Mouse (Mus musculus) v-Abl transformed pro-B cells (cell line): Measurements from ENCODE around the gene Cacna2d2.

Experiments
- in situ Hi-C, 2 experiments: fragments of 400-800 bp; cut with MboI; formaldehyde crosslinking; loops; one replicate each; pipeline ENCODE4 v1.15.1; 2025; ENCODE audit not compliant: unreplicated experiment in 2 of 2

Gene Cacna2d2

GRCm38 (mm10) chr9:107486507-107487225 is 87.3 kb downstream of the Cacna2d2 start:
- in situ Hi-C loops, result loop anchor here in 1 of 2 experiments (25.0 kb wide), 1 partner anchor 824 kb away; the partner anchor contains the start of gene Grm2

- in situ Hi-C loops, result loop anchor here in 1 of 2 experiments (25.0 kb wide), 1 partner anchor 828 kb away; the partner anchor contains the start of gene Grm2
Observed at GRCm38 (mm10) chr9:107490146-107490545, 90.7 kb downstream of the Cacna2d2 start.

GRCm38 (mm10) chr9:107490625-107491024 is 91.2 kb downstream of the Cacna2d2 start:
- in situ Hi-C loops, result loop anchor here in 1 of 2 experiments (25.0 kb wide), 1 partner anchor 828 kb away; the partner anchor contains the start of gene Grm2

- in situ Hi-C loops, result loop anchor here in 1 of 2 experiments (25.0 kb wide), 1 partner anchor 831 kb away; the partner anchor contains the start of gene Grm2
Observed at GRCm38 (mm10) chr9:107493511-107493910, 94.1 kb downstream of the Cacna2d2 start.

GRCm38 (mm10) chr9:107494238-107494637 is 94.8 kb downstream of the Cacna2d2 start:
- in situ Hi-C loops, result loop anchor here in 1 of 2 experiments (25.0 kb wide), 1 partner anchor 832 kb away; the partner anchor contains the start of gene Grm2

GRCm38 (mm10) chr9:107496359-107496758 is 96.9 kb downstream of the Cacna2d2 start:
- in situ Hi-C loops, result loop anchor here in 1 of 2 experiments (25.0 kb wide), 1 partner anchor 834 kb away; the partner anchor contains the start of gene Grm2

- in situ Hi-C loops, result loop anchor here (25.0 kb wide), 1 partner anchor 263 kb away; the partner anchor contains the start of gene Dock3 (in 2 of the 2)
Observed at GRCm38 (mm10) chr9:107500708-107501286, 101.4 kb downstream of the Cacna2d2 start.

- in situ Hi-C loops, result loop anchor here (25.0 kb wide), 1 partner anchor 265 kb away; the partner anchor contains the start of gene Dock3 (in 2 of the 2)
Observed at GRCm38 (mm10) chr9:107502131-107502846, 102.9 kb downstream of the Cacna2d2 start.

GRCm38 (mm10) chr9:107504662-107505537 is 105.5 kb downstream of the Cacna2d2 start:
- in situ Hi-C loops, result loop anchor here (25.0 kb wide), 1 partner anchor 268 kb away; the partner anchor contains the start of gene Dock3 (in 2 of the 2)

GRCm38 (mm10) chr9:107508266-107508665 is 108.9 kb downstream of the Cacna2d2 start:
- in situ Hi-C loops, result loop anchor here (25.0 kb wide), 1 partner anchor 271 kb away; the partner anchor contains the start of gene Dock3 (in 2 of the 2)

GRCm38 (mm10) chr9:107510384-107511100 is 111.1 kb downstream of the Cacna2d2 start:
- in situ Hi-C loops, result loop anchor here (5.0 to 25.0 kb wide), 5 partner anchors 143 to 608 kb away; partner anchors contain the start of gene Dock3 (in 2 of the 2)

- in situ Hi-C loops, result loop anchor here (5.0 to 25.0 kb wide), 5 partner anchors 144 to 609 kb away; partner anchors contain the start of gene Dock3 (in 2 of the 2)
Observed at GRCm38 (mm10) chr9:107511436-107511835, 112.0 kb downstream of the Cacna2d2 start.

GRCm38 (mm10) chr9:107512326-107512725 is 112.9 kb downstream of the Cacna2d2 start:
- in situ Hi-C loops, result loop anchor here (5.0 to 25.0 kb wide), 5 partner anchors 145 to 610 kb away; partner anchors contain the start of gene Dock3 (in 2 of the 2)

- in situ Hi-C loops, result loop anchor here (5.0 to 25.0 kb wide), 5 partner anchors 147 to 612 kb away; partner anchors contain the start of gene Dock3 (in 2 of the 2)
Observed at GRCm38 (mm10) chr9:107514303-107514955, 115.0 kb downstream of the Cacna2d2 start.

GRCm38 (mm10) chr9:107520331-107520730 is 120.9 kb downstream of the Cacna2d2 start:
- in situ Hi-C loops, result loop anchor here (10.0 to 25.0 kb wide), 2 partner anchors 283 to 846 kb away; partner anchors contain the start of gene Dock3 (in 2 of the 2)

- in situ Hi-C loops, result loop anchor here (10.0 to 25.0 kb wide), 2 partner anchors 284 to 846 kb away; partner anchors contain the start of gene Dock3 (in 2 of the 2)
Observed at GRCm38 (mm10) chr9:107521190-107521589, 121.8 kb downstream of the Cacna2d2 start.

GRCm38 (mm10) chr9:107521711-107522399 is 122.4 kb downstream of the Cacna2d2 start:
- in situ Hi-C loops, result loop anchor here (10.0 to 25.0 kb wide), 2 partner anchors 285 to 847 kb away; partner anchors contain the start of gene Dock3 (in 2 of the 2)
